Mouse (Mus musculus) lung, embryonic 14.5 days (tissue): ENCODE results near the gene Gm38394. TPM values are rescaled to one million over a fixed set of nuclear protein-coding genes. Genes with fewer than 3 reads are reported as not detected.
A peak's percentile ranks its signal among the peaks of the same experiment; 100 is the strongest.

Source experiments
- ATAC-seq: fragments of 200-750 bp; cut with Nextera tagmentation; 2 replicates; pipeline ENCODE4 v1.8.0; 2017; ENCODE audit warnings: mild to moderate bottlenecking, moderate TSS enrichment, moderate library complexity; ENCODE audit not compliant: insufficient read depth
- DNase-seq: peaks from one replicate; pipeline ENCODE4 v3.0.0-alpha.2; 2015
- H3K27ac ChIP-seq: fragments of 300-500 bp; sonication (generic); 2 replicates; pipeline ENCODE4 v1.5.1; 2014; ENCODE audit warnings: low read depth, mild to moderate bottlenecking, moderate library complexity
- H3K27me3 ChIP-seq: fragments of 300-500 bp; sonication (generic); 2 replicates; pipeline ENCODE4 v1.6.1; 2014; ENCODE audit warnings: low read length, control low read depth; ENCODE audit not compliant: insufficient read depth
- H3K36me3 ChIP-seq: fragments of 300-500 bp; sonication (generic); 2 replicates; pipeline ENCODE4 v1.6.1; 2014; ENCODE audit warnings: control low read depth; ENCODE audit not compliant: insufficient read depth
- H3K4me1 ChIP-seq: fragments of 300-500 bp; sonication (generic); 2 replicates; pipeline ENCODE4 v1.6.1; 2014; ENCODE audit warnings: antibody characterized with exemption, control low read depth; ENCODE audit not compliant: insufficient read depth
- H3K4me2 ChIP-seq: fragments of 300-500 bp; sonication (generic); 2 replicates; pipeline ENCODE4 v1.6.1; 2014; ENCODE audit warnings: mild to moderate bottlenecking
- H3K4me3 ChIP-seq: fragments of 300-500 bp; sonication (generic); 2 replicates; pipeline ENCODE4 v1.5.1; 2014; ENCODE audit warnings: low read depth, low read length
- H3K9ac ChIP-seq: fragments of 300-500 bp; sonication (generic); 2 replicates; pipeline ENCODE4 v1.6.1; 2014
- H3K9me3 ChIP-seq: fragments of 300-500 bp; sonication (generic); 2 replicates; pipeline ENCODE4 v1.6.1; 2016; ENCODE audit warnings: low read depth, low read length, control low read depth
- CTCF ChIP-seq: IDR thresholded peaks from 2 replicates; pipeline ENCODE4 v1.5.1; 2016; ENCODE audit warnings: antibody characterized with exemption, low read depth
- WGBS: fragments of 180-500 bp; shearing (Covaris S2); extraction: QIAGEN DNeasy Blood & Tissue Kit; methylation state at CpG from one replicate; pipeline ENCODE4 v1.1.7; 2014; 5-methylcytosine and 5-hydroxymethylcytosine counted together
- polyA plus RNA-seq: library from polyadenylated mRNA; unstranded; fragments of >200 nt; fragmentation: Nextera tagmentation; extraction: Ambion mirVana; gene quantifications from 2 replicates; pipeline ENCODE4 v1.2.1, GENCODE M21; 2014

Gene Gm38394
- polyA plus RNA-seq, 1 experiment from 2014 or later: 11.9 TPM

GRCm38 (mm10) chr1:133617908-133618307, 43.2 kb downstream of the Gm38394 start:
- ATAC-seq (no peak), DNase-seq (no peak)
- no peak overlapping the region for H3K4me3 ChIP-seq
- peaks cover 67% of the 10 kb centered on the region for H3K36me3 ChIP-seq
- H3K4me1 ChIP-seq: no peaks in the 10 kb centered on the region
- no peak for TF ChIP-seq CTCF
- H3K27ac ChIP-seq: no peak overlapping the region
- no peaks in the 10 kb centered on the region for H3K9me3 ChIP-seq
- H3K4me2 ChIP-seq: no peak overlapping the region
- 30% methylated on average over 2 of the region's 2 CpGs for WGBS
- no peaks in the 10 kb centered on the region for H3K27me3 ChIP-seq
- H3K9ac ChIP-seq: no peak overlapping the region

GRCm38 (mm10) chr1:133613817-133614216, 47.3 kb downstream of the Gm38394 start:
- Histone ChIP-seq H3K4me3 (no peak overlapping the region), H3K27me3 (no peaks in the 10 kb centered on the region), H3K27ac (no peak overlapping the region), H3K4me2 (no peak overlapping the region), H3K9ac (no peak overlapping the region), H3K4me1 (no peaks in the 10 kb centered on the region), H3K36me3 (peaks cover 33% of the 10 kb centered on the region), H3K9me3 (no peaks in the 10 kb centered on the region)
- WGBS: 77% methylated on average over 3 of the region's 3 CpGs
- TF ChIP-seq CTCF: peak; percentile 56
- DNase-seq (no peak), ATAC-seq (no peak)

GRCm38 (mm10) chr1:133611436-133611835, 49.7 kb downstream of the Gm38394 start:
- peaks cover 35% of the 10 kb centered on the region for H3K36me3 ChIP-seq
- DNase-seq (no peak), ATAC-seq (no peak)
- H3K9ac ChIP-seq: no peak overlapping the region
- no peaks in the 10 kb centered on the region for H3K4me1 ChIP-seq
- H3K4me3 ChIP-seq: no peak overlapping the region
- no peak overlapping the region for H3K4me2 ChIP-seq
- no peaks in the 10 kb centered on the region for H3K9me3 ChIP-seq
- H3K27ac ChIP-seq: no peak overlapping the region
- no peak for TF ChIP-seq CTCF
- 75% methylated on average over 1 of the region's 1 CpGs for WGBS
- no peaks in the 10 kb centered on the region for H3K27me3 ChIP-seq

GRCm38 (mm10) chr1:133610601-133611000, 50.5 kb downstream of the Gm38394 start:
- H3K9ac ChIP-seq: 0 out of 2 replicates have a peak overlapping the region, but pooled peaks have one; percentile 5
- H3K9me3 ChIP-seq: no peaks in the 10 kb centered on the region
- 56% methylated on average over 6 of the region's 6 CpGs for WGBS
- H3K27me3 ChIP-seq: no peaks in the 10 kb centered on the region
- DNase-seq (no peak), ATAC-seq (no peak)
- H3K27ac ChIP-seq: no peak overlapping the region
- H3K4me2 ChIP-seq: peak overlapping the region; percentile 11
- H3K4me1 ChIP-seq: no peaks in the 10 kb centered on the region
- peaks cover 40% of the 10 kb centered on the region for H3K36me3 ChIP-seq
- 0 out of 2 replicates have a peak overlapping the region, but pooled peaks have one; percentile 89 for H3K4me3 ChIP-seq
- TF ChIP-seq CTCF: no peak

GRCm38 (mm10) chr1:133609771-133610502, 51.2 kb downstream of the Gm38394 start, which contains the start of gene Snrpe:
Gene Snrpe, minus strand, starts transcription at chr1:133610291.
- peak within 1 kb of the TSS; percentile 91 for H3K27ac ChIP-seq
- under 1% methylated on average over 72 of the region's 73 CpGs for WGBS
- ATAC-seq (peak; percentile 98), DNase-seq (peak; percentile 100)
- peak within 1 kb of the TSS; percentile 73 for H3K4me2 ChIP-seq
- H3K9me3 ChIP-seq: no peaks in the 10 kb centered on the region
- peak; percentile 97 for TF ChIP-seq CTCF
- peak within 1 kb of the TSS; percentile 89 for H3K4me3 ChIP-seq
- peak within 1 kb of the TSS; percentile 94 for H3K9ac ChIP-seq
- no peaks in the 10 kb centered on the region for H3K4me1 ChIP-seq
- no peaks in the 10 kb centered on the region for H3K27me3 ChIP-seq
- H3K36me3 ChIP-seq: peaks cover 46% of the 10 kb centered on the region

- Histone ChIP-seq H3K9me3 (no peaks in the 10 kb centered on the region), H3K4me2 (no peak overlapping the region), H3K27me3 (no peaks in the 10 kb centered on the region), H3K4me1 (no peaks in the 10 kb centered on the region), H3K9ac (no peak overlapping the region), H3K27ac (no peak overlapping the region), H3K36me3 (peaks cover 75% of the 10 kb centered on the region), H3K4me3 (no peak overlapping the region)
- no peak for ATAC-seq
- no peak for TF ChIP-seq CTCF
- no peak for DNase-seq
- WGBS: 75% methylated on average over 4 of the region's 4 CpGs
Measured at GRCm38 (mm10) chr1:133603174-133603573, 57.9 kb downstream of the Gm38394 start.

- Histone ChIP-seq H3K9me3 (no peaks in the 10 kb centered on the region), H3K27ac (no peak overlapping the region), H3K36me3 (peaks cover 7% of the 10 kb centered on the region; the same call in 1 of the 2 replicates), H3K4me2 (no peak overlapping the region), H3K4me1 (no peaks in the 10 kb centered on the region), H3K4me3 (no peak overlapping the region), H3K27me3 (no peaks in the 10 kb centered on the region), H3K9ac (no peak overlapping the region)
- TF ChIP-seq CTCF: peak; percentile 57
- DNase-seq (peak; percentile 78), ATAC-seq (peak; percentile 49; the same call in 1 of the 2 replicates)
- 7% methylated on average over 4 of the region's 4 CpGs for WGBS
Measured at GRCm38 (mm10) chr1:133596298-133597007, 64.7 kb downstream of the Gm38394 start.
